Mouse (Mus musculus) left cerebral cortex, adult 11 months (tissue): ENCODE results near the gene Ntn1.
A peak's percentile ranks its signal among the peaks of the same experiment; 100 is the strongest.

Experiments used
- DNase-seq: peaks from one replicate; pipeline ENCODE4 v3.0.0; 2022; ENCODE audit warnings: low spot score

The Ntn1 gene

DNA sequence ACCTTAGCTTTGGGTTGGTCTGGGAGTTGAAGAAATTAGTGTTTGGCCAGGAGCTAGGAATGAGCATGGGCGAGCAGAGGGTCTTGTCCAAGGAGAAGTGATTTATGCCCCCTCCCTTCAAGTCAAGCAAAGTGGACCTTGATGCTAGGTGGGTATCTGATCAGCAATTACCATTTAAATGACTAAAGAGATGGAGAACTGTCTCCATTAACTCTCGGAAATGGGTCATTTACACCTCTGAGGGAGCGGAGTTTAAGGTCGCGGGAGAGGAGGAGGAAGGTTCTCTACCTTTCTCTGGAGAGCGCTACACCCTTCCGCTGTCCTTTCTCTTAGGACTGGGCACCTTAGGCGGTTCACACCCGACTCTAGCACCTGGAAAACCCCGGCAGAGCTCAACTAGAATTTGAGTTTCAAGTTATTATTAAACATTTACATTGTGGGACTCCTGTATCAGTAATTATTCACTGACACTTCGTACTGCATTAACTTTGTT lies at the start of gene Ntn1:
Gene Ntn1 (minus strand): TSS at position 97 of the 493 bp plus-strand sequence.
- no peak for DNase-seq

GRCm38 (mm10) chr11:68448356-68448755 lies 47.7 kb upstream of the Ntn1 start:
- no peak for DNase-seq

- DNase-seq = no peak
Measured at GRCm38 (mm10) chr11:68447242-68447641, 46.6 kb upstream of the Ntn1 start.

- DNase-seq = no peak
Measured at GRCm38 (mm10) chr11:68446547-68446946, 45.9 kb upstream of the Ntn1 start.

- no peak for DNase-seq
Measured at GRCm38 (mm10) chr11:68445901-68446300, 45.3 kb upstream of the Ntn1 start.

DNA sequence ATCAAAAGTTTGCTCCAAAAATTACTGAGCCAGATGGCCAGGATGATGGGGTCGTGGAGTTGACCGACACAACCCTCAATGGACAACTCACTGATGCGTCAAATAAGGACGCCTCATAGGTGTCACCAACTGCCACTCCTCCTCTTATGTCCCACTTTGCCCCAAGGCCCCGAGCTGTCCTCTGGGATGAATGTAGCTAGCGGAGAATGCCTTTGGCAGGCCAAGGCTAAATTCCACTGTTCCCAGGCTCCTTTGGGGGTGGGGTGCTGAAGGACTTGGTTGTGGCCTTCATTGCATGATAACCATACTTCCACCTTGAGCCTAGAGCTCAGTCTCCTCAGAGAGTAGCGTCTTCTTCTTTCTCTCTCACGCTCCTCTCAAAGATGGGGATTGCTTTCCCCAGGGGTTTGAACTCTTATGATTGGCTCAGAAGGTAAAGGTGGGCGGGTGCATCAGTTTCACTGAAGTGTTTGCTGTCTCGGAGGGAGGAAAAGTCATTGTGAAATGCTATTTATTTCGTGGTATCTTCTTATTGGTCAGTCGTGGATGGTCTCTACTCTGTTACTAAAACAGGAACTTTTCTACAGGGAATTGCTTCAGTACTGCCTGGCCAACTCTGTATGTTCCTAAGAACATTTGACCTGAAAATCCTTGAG lies 42.5 kb upstream of the Ntn1 start:
- DNase-seq = no peak

GRCm38 (mm10) chr11:68442346-68442745 lies 41.7 kb upstream of the Ntn1 start:
- no peak for DNase-seq

GRCm38 (mm10) chr11:68440965-68441364 lies 40.3 kb upstream of the Ntn1 start:
- DNase-seq = no peak

DNA sequence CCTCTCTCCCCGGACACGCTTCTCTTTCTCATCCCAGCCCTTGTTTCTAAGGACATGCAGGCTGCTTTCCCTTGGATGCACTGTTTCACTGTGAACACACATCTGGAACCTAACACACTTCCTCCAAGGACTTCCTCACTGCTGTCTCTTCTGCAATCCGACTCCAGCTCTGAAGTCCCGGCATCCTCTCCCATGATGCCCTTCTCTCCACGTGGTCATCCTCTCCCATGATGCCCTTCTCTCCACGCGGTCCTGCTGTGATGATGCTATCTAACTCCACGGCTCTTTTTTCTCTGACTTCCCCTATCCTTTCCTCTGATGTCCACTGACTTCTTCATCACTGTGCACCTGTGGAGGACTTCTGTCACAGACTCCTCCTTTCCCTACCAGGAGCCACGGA lies 39.5 kb upstream of the Ntn1 start:
- no peak for DNase-seq

- no peak for DNase-seq
Measured at GRCm38 (mm10) chr11:68436376-68436775, 35.8 kb upstream of the Ntn1 start.

DNA sequence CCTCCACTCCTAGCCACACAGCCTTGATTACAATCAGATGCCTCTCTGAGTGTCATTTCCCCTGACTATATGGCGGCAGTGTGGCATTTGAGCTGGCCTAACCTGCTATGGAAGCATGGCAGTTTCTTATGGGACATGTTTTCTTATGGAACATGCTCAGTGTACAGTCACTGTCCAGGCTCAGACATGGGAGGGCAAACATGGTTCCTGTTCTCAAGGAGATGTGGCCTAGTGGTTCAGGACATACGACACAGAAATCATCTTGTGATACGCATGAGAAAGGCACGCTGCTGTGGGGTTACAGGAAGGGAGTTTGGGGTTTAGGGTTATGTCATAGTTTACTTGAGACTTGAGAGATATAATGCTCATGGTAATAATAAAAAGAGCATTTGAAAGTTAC lies 35.0 kb upstream of the Ntn1 start:
- no peak for DNase-seq

DNA sequence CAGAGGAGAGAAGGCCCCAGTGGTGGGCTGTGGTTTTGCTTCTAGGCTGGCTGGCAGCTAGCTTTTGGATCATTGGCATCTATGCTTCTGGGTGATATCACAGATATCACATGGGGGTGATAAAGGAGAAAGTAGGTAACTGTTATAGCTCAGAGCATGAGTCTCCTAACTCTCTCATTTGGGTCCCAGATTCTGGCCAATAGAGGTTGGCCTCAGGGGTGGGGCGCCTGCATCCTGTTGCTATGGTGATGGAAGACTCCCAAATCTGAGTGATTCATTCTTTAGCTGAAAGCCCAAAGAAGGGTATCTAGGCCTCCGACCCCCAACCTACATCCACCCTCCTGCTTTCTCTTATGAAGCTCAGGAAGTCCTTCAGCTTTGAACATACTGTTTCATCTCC lies 34.1 kb upstream of the Ntn1 start:
- DNase-seq = no peak

DNA sequence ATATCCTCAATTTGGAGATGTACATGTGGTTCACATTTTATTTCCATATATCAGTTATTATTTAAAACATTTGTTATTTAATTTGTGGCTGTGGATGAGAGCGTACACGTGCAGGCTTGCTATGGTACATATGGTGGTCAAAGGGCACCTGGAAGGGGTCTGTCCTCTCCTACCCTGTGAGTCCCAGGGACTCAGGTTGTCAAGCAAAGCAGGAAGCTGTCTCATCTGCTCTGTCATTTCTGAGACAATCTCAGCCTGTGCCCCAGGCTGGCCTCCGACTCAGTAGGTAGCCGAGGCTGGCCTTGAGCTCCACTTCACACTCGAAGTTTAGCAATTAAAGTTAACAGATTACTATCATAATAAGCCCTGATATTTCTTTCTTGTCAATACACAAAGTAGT lies 32.9 kb upstream of the Ntn1 start:
- DNase-seq = no peak

GRCm38 (mm10) chr11:68432361-68433021 lies 31.9 kb upstream of the Ntn1 start:
- DNase-seq = no peak

GRCm38 (mm10) chr11:68431699-68432360 lies 31.2 kb upstream of the Ntn1 start, which contains the start of gene Pik3r5:
TSS of gene Pik3r5 (plus strand) at chr11:68432121.
- peak; percentile 18 for DNase-seq

DNA sequence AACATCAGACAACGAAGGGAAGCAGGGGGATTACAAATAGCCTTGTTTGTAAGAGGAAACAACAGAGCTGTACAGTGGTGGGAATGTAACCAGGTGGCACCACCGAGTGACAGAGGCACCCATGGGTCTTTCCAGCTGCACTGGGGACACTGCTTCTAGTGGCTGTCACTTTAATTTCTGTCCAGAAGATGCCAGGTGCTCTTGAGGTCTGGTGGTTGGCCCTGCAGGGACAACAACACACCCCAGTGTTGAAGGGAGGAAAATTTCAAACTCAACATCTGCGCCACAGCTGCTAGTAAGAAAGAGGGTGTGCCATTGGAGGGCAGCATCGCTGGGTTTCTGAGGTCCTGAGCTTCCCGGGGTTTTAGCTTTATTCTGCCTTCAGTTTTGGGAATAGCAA lies 30.0 kb upstream of the Ntn1 start:
- DNase-seq = no peak

GRCm38 (mm10) chr11:68427083-68427570 lies 26.5 kb upstream of the Ntn1 start:
- no peak for DNase-seq

GRCm38 (mm10) chr11:68425492-68426315 lies 25.1 kb upstream of the Ntn1 start:
- DNase-seq = no peak

DNA sequence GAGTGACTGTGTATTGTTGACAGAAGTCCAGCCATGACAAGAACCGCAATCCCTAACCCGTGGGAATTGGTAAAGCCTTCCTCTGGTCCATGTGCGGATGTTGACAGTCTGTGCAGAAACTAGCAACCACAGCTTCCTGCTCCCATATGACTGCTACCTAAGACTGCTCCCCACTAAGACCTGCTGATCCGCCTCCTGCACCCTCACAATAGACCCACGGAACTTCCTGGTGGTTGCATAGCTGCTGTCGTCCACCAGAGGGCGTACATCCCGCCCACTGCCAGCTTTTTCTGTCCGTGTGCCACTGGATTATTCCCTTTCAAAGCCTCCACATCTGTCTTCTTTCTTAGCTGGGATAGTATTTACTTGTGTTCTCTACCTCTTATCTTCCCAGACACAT lies 17.2 kb upstream of the Ntn1 start:
- DNase-seq = no peak

- no peak for DNase-seq
Measured at GRCm38 (mm10) chr11:68417001-68417400, 16.4 kb upstream of the Ntn1 start.

DNA sequence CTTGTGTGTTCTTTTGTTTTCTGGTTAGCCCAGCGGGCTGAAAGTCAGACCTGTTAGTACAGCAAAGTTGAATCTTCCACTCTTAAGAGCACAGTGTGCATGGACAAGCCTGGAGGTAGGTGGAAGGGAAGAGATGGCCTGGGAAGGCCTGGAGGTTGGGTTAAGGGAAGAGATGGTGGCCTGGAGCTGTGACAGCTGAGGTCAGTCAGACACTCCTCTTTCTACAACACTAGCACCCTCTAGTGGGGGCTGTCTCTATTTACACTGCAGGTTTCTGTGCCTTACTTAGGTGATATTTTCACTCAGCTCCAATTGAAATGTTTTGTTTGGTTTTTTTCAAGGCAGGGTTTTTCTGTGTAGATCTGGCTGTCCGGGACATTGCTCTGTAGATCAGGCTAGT lies 7.5 kb upstream of the Ntn1 start:
- peak; percentile 51 for DNase-seq

- no peak for DNase-seq
Measured at GRCm38 (mm10) chr11:68407266-68407926, 6.8 kb upstream of the Ntn1 start.
